Mouse (Mus musculus) CD4-positive, CD25-positive, alpha-beta regulatory T cell, adult 2 months (primary cell): ENCODE results near the gene Cyp4a14.
"Not testable (repeated sequence)": the region's sequence is repeated elsewhere in the genome, so short reads cannot be mapped to it uniquely, and the experiment has no call there.

Source experiments
- DNase-seq: peaks from one replicate; pipeline ENCODE4 v3.0.0-alpha.2; 2012; ENCODE audit warnings: low read depth, low spot score

Cyp4a14 gene

GRCm38 (mm10) chr4:115496001-115496400 lies at the start of gene Cyp4a14:
Gene Cyp4a14 (minus strand): TSS chr4:115496142.
- no peak for DNase-seq

- DNase-seq: no peak
These were observed 49.2 kb upstream of the Cyp4a14 start for GRCm38 (mm10) chr4:115545101-115545500.

GRCm38 (mm10) chr4:115521766-115522165 lies 25.8 kb upstream of the Cyp4a14 start:
- no peak for DNase-seq

- DNase-seq: no peak
These were observed 23.5 kb upstream of the Cyp4a14 start for GRCm38 (mm10) chr4:115519444-115519843.

- not testable (repeated sequence) for DNase-seq
These were observed 22.1 kb upstream of the Cyp4a14 start, which contains the start of gene Cyp4a10 for GRCm38 (mm10) chr4:115518000-115518399. Gene Cyp4a10 (plus strand): TSS chr4:115518264.

- not testable (repeated sequence) for DNase-seq
These were observed 18.0 kb upstream of the Cyp4a14 start for GRCm38 (mm10) chr4:115513964-115514363.

GRCm38 (mm10) chr4:115497466-115497865 lies 1.5 kb upstream of the Cyp4a14 start:
- no peak for DNase-seq

- no peak for DNase-seq
These were observed 14.8 kb downstream of the Cyp4a14 start for GRCm38 (mm10) chr4:115481006-115481652.

- DNase-seq: not testable (repeated sequence)
These were observed 19.9 kb downstream of the Cyp4a14 start for GRCm38 (mm10) chr4:115476051-115476450.

GRCm38 (mm10) chr4:115473585-115473984 lies 22.4 kb downstream of the Cyp4a14 start:
- DNase-seq: not testable (repeated sequence)

GRCm38 (mm10) chr4:115452304-115452703 lies 43.6 kb downstream of the Cyp4a14 start, which contains the start of gene Cyp4a30b:
Gene Cyp4a30b (plus strand): TSS chr4:115452604.
- no peak for DNase-seq

GRCm38 (mm10) chr4:115450577-115451137 lies 45.3 kb downstream of the Cyp4a14 start:
- DNase-seq: no peak
